Mouse (Mus musculus) kidney, adult 2 months (tissue): Measurements from ENCODE around the gene Ino80.

Experiments used
- CTCF ChIP-seq: fragments of 200-500 bp; conservative IDR thresholded peaks from 2 replicates; pipeline ENCODE4 v1.5.1; 2011; ENCODE audit warnings: low read depth, mild to moderate bottlenecking, control low read depth, low read length, moderate library complexity, mixed read lengths; ENCODE audit not compliant: insufficient read depth, insufficient read length
- POLR2A ChIP-seq: fragments of 200-500 bp; IDR thresholded peaks from one replicate; pipeline ENCODE4 v1.6.1; 2011; ENCODE audit warnings: low read depth, low read length, control low read depth

- TF ChIP-seq POLR2A (no peak), CTCF (no peak)
These were observed 78.8 kb downstream of the Ino80 start for GRCm38 (mm10) chr2:119398665-119399064.
